In the genomic region with DNA sequence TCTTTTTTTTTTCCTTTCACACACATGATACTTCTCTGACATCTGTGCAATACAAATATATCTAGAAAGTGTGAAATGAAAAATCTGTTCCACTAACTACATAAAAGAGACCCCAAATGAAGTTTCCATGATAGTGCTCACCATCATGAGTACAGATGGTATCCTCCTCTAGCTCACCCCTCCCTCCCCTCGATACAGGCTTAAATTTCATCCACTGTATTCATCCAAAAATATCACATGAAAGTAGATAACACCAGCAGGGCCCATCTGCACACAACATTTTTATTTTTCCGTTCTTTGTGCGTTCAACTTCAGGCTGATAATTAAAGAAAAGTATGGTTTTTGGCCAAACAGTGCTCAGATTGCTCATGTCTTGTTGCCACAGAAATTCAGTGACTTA, we compare ENCODE assay signal across 18 mouse cellular contexts. TPM values are rescaled to one million over a fixed set of nuclear protein-coding genes. Genes with fewer than 3 reads are reported as not detected.
"Had no signal": no experiment of that assay in that cellular context is flagged by ENCODE, and none has a peak within 500 bp of the region (broad histone marks: within the 10 kb centered on the region; RNA-seq: fewer than 3 reads in every experiment).

No protein-coding gene starts in this region.

- H3K4me3 ChIP-seq: limb, embryonic 15.5 days; liver, embryonic 12.5 days; megakaryocyte, embryonic 14.5 days; neural tube, embryonic 13.5 days; stomach, embryonic 15.5 days had no signal

- H3K9me3 ChIP-seq: limb, embryonic 15.5 days; liver, embryonic 12.5 days; neural tube, embryonic 13.5 days; stomach, embryonic 15.5 days had no signal

- H3K4me2 ChIP-seq: limb, embryonic 15.5 days; liver, embryonic 12.5 days; lung, embryonic 14.5 days; midbrain, embryonic 11.5 days; neural tube, embryonic 13.5 days; stomach, embryonic 15.5 days had no signal

- H3K27ac ChIP-seq: kidney, postnatal 0 days; limb, embryonic 15.5 days; liver, embryonic 12.5 days; macrophage; neural tube, embryonic 13.5 days; stomach, embryonic 15.5 days had no signal

- H3K27me3 ChIP-seq: neural tube, embryonic 13.5 days had no signal

- ATAC-seq: liver, embryonic 12.5 days; midbrain, embryonic 16.5 days had no signal

- DNase-seq: kidney, adult 11 months; kidney, adult 9 months; kidney, postnatal 36 days; lung, embryonic 14.5 days; lung, postnatal 10 days; retina, postnatal 1 day; right cerebral cortex, postnatal 4 days; spleen, adult 18-20 months; thymus, postnatal 36 days had no signal

- H3K36me3 ChIP-seq: limb, embryonic 15.5 days; liver, embryonic 12.5 days; neural tube, embryonic 13.5 days; stomach, embryonic 15.5 days had no signal

- H3K9ac ChIP-seq: limb, embryonic 15.5 days; liver, embryonic 12.5 days; lung, embryonic 14.5 days; neural tube, embryonic 13.5 days; stomach, embryonic 15.5 days had no signal

RNA-seq across cellular contexts. Expression of a gene that starts 5.5 kb away (rescaled TPM):
- polyA plus RNA-seq: macrophage had no signal
